Mouse (Mus musculus): ENCODE data around the gene Shd.

DNA sequence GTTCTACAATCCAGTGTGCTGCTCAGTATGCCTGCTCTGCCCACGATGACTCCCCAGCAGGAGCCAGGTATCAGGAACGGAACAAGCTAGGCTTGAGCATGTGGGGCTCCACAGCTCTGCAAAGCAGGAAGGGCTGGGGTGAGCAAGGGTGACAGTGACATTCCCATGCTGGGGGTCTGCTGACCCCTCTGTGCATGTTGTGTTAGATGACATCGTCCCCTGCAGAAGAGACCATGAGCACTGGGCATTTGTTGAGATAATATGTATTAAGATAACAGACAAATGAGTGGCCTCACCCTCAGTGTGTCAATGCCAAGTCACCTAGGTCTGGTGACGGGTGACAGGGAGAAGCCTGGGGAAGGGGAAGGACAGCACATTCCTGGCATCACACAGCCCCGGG, 54.7 kb downstream of the Shd start:
- TF ChIP-seq HCFC1 (IDR thresholded peaks at IDR 0.05; ENCODE audit: borderline replicate concordance, insufficient read depth, low read length) = no peak
- TF ChIP-seq ZNF384 (IDR thresholded peaks at IDR 0.05; ENCODE audit: low read depth, low read length) = no peak
- TF ChIP-seq CHD2 (IDR thresholded peaks at IDR 0.05; ENCODE audit: low read depth, low read length) = no peak
